Mouse (Mus musculus) adrenal gland, adult 18-20 months (tissue): ENCODE measurements around the gene Tenm4. TPM values are rescaled to one million over a fixed set of nuclear protein-coding genes. Genes with fewer than 3 reads are reported as not detected.

Experiments used
- DNase-seq, 2 experiments: peaks; one replicate each; pipeline ENCODE4 v3.0.0; 2021 to 2022; ENCODE audit warnings: low spot score in 2 of 2
- total RNA-seq, 2 experiments: library from RNA; stranded (reverse); gene quantifications; 1 replicate in 1 of 2; 2 replicates in 1 of 2; pipeline ENCODE4 v1.2.3; 2021

Tenm4 gene
- total RNA-seq, 2 experiments from 2014 or later, result 11.8 to 27.2 TPM

DNA sequence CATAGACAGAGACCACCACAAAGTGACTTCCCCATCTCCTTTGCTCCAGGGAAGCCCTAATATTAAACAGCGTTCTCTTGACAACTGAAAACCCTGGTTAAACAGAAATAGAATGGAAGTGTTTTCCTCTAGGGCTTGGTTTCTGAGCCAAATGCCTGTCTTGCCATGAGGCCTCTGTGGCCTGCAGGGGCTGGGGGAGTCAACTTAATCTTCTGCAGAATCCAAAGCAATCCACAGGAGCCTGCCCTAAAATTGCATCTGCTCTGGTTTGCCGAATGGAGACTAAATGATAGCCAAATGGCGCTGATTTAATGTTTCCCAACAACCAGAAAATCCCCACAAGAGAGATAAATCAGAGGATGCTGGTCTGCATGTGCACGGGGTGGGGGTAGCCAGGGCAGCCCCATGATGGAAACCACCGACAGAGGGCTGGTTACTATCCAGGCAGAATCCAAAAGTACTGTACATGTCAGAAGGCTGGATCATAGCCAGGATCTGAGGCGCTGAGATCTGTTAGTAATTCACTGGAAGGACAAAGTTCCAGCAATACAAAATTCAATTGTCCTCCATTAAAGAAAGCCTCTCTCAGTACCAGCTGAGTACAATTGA, 663.7 kb downstream of the Tenm4 start:
- DNase-seq, result peak in 1 of 2 experiments; percentile 42

DNA sequence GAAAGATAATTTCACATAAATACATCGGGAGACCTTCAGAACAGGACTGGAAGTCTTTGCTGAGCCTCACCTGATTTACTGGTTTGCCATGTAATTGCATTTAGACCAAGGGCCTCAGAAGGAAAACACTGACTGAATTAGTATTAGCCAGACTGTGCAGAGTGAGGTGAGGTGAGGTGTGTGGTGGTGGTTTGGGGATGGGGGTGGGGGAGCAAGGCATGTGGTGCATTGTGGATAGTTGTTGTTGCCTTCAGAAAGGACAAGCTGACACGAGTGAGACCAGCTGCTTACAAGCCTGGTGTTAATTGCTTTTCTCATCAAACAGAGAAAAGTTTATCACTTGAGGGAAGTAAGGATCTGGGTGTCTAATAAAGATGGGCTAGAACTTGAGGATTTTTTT, 664.3 kb downstream of the Tenm4 start:
- no peak for DNase-seq

DNA sequence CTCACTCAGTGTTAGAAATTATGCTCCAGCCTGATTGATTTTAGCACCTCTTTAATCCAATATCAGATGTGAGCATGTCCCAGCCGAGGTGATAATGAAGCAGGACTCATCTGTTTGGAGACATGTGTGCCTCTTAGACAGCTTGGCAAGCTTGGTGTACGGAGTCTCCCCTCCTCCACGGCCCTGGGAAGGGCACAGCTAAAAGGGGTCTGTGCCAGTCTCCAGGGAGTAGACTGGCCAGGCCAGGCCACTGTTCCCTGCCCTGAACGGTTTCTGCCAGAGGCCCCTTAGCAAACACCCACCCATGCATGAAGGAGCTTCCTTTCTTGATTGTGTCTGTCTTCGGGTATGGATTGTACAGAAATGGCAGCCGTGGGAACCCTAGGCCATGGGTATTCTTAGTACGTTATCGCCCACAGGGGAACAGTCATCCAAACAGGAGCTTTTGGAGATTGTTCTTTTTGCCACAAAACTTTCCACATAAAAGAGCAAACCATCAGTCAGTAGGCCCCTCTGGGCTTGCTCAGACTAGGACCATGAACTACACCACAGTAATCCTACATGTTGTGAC, 667.3 kb downstream of the Tenm4 start:
- DNase-seq, result no peak

DNA sequence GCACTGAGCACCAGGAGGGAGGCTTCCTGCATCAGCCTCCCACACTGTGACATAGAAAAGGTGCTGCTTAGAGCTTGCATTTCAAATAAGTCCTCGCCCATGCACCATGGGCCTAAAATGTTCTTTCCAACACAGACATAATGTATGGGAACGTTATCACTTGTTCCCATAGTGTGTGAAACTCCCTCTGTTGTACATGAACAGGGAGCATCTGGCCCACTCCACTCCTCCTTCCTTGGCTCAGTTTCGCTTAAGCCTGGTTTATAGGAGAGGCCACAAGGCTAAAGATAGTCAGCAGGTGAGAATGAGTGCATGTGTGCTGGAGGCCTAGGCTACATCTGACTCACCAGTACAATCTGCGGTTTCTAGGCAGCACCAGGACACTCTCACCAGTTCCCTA, 667.9 kb downstream of the Tenm4 start:
- no peak for DNase-seq

DNA sequence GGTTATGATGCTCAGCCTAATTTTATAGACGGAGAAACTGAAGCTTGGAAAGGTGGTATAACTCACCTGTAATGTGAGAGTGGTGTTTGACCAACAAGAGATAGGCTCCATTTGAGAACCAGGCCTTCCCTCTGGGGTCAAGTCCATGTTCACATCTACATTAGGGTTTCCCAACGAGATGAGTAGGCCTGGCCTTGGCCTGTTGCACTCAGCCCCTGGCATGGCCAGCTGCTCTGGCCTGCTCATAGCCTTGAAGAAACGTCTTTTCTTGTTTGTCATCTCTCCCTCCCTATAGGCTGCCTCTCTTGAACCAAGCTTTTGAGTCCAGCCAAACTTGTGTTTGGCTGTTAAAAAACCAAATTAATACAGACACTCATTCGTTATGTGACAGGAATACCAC, 668.5 kb downstream of the Tenm4 start:
- DNase-seq, result peak in 1 of 2 experiments; percentile 20

DNA sequence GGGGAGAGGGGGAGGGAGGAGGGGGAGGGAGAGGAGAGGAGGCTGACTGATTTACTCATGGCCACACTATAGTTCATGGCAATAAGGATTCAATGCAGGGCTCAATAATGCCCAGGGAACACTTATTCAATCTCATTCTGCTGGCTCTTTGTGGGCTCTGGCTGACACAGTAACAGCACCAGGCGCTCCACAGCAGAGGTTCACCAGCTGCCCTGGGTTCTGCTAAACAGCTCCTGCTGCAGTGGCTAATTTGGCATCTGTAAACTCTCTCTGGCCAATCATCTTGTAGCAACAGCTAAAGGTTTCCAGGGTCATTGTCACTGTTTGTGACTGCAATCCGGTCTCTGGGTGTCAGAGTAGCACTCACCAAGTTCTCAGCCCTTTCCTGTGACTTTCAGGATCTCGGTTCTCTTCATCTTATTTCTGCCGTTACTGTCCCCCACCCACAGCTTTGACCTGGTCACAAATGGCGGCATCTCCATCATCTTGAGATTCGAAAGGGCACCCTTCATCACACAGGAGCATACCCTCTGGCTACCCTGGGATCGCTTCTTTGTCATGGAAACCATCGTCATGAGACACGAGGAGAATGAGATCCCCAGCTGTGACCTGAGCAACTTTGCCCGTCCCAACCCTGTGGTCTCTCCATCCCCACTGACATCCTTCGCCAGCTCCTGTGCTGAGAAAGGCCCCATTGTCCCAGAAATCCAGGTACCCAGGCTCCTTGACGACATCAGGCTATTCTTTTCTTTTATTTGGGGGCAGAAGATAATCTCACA, 671.6 kb downstream of the Tenm4 start:
- DNase-seq, result no peak

DNA sequence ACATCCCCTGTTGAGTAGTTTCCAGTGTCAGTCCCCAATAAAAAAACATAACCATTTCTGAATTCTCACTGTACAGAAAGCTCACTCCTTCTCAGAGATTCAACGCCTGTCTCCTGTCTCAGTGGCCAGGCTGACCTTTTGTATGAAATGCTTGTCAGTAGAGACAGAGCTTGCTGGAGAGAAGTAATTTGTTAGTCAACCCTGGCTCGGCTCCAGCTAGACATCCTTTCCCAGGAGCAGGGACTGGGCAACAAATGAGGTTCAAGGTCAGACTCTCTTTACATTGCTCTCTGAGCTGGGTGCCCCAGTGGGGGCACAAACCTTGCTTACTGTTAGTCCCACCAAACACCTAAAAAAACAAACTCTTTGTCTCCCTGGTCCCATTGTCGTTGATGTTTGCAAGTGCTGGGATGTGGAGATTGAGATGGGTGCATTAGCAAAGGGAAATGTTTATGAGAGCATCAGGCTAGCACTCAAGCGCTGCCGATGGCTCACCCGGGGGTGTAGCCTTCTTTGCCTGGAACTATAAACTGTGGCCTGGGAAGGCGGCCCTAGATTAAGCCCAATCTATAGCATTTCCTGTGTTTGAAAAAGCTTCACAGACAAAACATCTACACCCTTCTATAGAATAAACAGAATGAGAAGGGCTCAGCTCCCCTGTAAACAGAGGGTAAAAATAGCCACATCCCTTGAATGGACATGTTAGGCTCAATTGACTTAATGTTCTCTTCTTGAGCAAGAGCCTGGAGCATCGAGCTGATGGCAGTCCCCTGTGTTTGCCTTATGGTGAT, 673.3 kb downstream of the Tenm4 start:
- DNase-seq, result peak; percentile 29 to 35

DNA sequence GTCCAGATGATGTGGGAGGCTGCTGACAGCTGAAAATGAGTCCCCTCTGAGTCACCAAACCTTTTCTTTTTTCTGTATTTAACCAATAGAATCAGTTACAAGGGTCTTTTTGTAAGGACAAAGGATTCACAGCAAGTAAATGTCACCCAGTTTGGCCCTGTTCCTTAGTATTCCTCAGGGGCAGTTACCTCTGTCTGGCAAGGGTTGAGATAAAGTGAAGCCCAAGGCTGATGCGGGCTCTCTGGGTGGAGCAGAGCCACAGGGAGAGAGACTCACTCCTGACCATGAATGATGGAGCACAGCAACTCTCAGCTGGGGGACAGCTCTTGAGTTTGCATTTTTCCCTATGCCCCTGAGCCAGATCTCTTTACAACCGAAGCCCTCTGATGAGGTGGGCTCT, 681.7 kb downstream of the Tenm4 start:
- DNase-seq, result peak in 1 of 2 experiments; percentile 14

DNA sequence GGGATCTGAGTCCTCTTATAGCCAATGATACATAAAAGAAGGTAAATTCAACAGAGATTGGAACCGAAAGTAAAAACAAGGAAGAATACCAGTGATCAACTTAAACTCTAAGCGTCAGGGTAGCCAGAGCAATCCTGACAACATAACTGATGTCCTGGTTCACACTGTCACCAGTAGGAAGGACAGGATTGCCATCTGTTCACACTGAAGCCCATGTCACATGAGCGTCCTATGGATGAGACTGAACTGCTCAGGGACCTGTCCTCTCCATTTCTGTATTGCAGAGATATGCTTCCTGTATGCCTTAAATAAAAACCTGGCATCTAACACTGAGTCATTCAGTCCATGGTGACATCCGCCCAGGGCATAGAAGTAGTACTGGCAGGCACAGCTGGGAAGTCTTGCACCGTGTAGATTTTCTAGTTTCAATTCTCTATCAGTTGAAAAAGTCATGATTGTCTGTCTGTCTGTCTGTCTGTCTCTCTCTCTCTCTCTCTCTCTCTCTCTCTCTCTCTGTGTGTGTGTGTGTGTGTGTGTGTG, 684.9 kb downstream of the Tenm4 start:
- no peak for DNase-seq

DNA sequence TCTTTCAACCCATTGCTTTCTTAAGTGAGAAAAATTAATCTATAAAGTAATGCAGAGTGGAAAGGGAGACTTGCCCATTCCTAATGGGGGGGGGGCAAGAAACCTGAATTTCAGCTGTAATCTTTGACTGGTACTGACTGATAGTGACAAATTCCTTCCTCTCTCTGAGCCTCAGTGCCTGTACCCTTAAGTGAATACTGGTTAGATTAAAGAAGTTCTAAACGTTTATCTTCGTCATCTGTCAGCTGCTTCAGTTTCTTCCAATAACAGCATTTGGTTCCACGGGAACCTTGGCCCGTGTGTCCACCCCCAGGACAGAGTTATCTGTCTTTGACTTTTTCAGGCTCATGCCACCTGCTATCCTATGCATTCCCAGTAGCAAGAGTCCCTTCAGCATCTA, 685.5 kb downstream of the Tenm4 start:
- DNase-seq, result no peak

DNA sequence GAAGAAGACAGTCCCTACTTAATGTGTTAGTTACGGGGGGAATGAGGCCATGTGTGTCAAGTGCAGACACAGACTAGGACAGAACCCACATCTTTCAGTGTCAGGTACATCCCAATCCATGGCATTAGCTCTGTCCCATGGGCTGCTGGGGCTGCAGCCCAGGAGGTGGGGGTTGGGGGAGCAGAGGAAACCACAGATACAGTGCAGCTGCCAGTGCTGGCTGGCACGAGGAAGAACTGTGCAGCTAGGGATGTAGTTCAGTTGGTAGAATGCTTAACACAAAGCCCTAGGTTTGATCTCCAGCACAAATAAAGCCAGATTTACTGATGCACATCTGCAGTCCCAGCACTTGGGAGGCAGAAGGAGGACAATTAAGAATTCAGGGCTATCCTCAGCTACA, 688.0 kb downstream of the Tenm4 start:
- no peak for DNase-seq

DNA sequence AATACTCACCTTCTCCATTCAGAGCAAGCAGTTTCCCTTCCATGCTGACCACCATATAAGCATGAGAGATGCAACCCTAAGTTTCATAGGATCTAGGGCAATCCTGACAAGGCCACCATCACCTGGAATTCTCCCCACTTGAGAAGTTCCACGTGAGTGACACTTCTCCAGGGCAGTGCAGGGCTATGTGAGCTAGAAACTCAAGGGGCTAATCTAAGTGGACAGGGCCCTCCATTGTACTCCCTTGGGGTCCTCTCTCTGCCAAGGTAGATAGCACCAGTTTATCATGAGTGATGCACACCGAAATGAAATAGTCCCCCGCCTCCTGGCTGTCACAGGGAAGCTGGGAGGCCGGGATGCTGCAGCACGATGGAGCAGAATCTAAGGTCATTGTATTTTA, 688.6 kb downstream of the Tenm4 start:
- DNase-seq, result no peak

DNA sequence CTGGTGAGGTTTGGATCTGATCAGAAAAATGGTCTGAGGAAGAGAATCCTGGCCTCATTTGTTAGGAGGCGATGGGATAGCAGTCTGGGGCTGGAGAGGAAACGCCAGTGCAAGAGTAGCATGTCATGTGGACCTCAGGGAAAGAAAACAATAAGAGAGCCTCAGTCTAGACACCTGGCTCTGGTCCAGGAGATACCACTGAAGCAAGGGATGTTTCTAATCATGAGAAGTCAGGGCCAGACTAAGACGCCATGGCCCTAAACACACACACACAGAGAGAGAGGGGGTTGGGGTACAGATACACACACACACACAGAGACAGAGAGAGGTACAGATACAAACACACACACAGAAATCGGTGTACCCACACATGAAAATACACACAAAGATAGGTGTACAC, 689.6 kb downstream of the Tenm4 start:
- no peak for DNase-seq

DNA sequence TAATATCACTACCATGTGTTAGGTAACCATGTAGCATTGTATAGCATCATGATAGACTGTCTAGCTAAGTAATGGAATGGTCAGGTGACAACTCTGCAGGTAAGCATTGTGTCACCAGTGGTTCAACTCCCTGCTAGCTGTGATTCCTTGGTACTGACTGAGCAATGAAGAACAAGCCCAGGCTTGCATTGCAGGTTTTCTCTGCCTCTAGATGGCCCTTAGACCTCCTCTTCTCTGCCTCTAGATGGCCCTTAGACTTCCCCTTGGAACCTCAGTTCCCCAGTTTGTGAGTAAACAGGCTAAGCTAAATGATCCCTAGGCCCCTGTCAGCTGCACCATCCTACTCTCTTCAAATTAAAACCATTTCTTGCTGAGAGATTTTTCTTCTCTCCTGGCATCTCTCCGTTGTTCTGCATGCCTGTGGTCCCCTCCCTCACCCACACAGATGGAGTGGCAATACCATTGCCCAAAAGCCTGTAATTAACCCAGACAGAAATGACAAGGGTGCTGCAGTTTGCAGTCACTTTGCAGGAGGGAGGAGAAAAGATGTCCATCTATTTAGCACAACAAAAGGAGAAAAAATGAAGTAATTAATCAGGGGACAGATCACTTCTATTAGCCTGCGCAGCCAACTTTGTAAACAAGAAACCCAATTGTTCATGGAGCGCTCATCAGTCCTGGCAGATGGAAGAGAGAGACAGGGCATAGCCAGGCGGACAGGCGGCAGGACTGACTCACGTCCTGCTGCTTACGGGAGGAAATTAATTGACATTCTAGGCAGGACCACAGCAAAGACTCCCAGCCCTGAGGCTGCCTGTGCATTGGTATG, 694.1 kb downstream of the Tenm4 start:
- DNase-seq, result no peak

DNA sequence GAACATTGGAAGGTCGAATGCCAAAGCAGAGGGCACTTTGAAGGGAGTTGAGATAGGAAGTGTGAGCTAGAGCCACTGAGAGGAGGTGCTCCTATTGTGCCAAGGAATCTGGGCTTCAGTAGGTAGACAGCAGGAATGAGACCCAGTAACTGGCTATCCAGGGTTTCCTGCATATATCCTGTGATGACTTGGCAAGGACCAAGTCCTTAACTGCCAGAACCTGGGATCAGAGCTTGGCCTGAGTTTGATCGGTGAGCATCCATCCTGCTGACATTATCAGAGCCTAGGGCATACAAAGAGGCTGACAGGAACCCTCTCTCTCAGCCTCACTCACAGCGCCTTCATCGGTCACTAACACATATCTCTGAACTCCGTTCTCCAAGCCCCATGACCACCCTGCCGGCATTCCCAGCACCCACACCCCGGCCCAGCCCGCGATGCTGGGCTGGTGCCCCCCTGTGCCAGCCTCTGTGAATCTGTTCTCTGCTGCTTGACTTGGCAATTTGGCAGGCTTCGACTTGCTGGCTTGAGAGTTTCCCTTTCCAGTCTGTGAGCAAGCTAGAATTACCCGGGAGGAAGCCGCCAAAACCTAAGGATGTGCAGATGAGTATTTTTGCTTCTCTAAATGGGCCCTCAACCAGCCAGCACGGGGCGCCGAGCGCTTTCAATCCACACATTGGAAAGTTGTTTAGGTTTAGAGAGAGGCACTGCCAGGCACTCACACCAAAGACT, 698.2 kb downstream of the Tenm4 start:
- no peak for DNase-seq

DNA sequence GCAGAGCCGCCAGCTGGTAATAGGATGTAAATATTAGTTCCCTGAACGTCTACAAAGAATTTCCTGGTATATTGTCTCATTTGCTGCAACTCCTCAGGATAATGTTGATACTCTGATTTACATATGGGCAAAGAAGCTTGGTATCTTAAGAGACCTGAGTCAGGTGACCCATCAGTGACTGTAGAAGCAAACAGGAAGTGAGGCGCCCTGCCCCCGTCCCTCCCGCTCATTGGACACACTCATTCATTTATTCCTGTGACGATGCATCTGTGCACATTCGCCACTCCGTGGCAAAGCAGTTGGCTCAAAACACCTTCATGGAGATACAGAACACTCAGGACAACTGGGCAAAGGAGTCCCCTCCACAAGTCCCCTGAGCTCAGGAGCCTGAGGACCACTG, 699.4 kb downstream of the Tenm4 start:
- no peak for DNase-seq

DNA sequence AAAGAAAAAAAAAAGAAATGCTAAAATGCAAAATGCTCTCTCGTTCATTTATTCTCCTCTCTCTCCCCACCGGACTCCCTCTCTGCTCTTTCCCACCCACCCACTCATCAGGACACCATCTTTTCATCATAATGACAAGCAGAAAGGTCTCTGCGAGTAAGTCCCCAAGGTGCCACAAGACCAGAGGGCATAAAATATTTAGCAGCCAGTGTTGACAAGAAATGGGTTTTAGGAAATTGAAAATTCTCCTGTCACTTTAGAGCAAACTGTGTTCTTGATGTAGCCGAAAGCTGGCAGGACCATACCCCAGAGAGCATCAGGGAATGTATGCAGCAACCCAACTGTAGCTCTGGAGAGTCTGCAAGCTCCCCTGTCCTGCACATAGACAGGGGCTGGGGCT, 700.0 kb downstream of the Tenm4 start:
- DNase-seq, result no peak

DNA sequence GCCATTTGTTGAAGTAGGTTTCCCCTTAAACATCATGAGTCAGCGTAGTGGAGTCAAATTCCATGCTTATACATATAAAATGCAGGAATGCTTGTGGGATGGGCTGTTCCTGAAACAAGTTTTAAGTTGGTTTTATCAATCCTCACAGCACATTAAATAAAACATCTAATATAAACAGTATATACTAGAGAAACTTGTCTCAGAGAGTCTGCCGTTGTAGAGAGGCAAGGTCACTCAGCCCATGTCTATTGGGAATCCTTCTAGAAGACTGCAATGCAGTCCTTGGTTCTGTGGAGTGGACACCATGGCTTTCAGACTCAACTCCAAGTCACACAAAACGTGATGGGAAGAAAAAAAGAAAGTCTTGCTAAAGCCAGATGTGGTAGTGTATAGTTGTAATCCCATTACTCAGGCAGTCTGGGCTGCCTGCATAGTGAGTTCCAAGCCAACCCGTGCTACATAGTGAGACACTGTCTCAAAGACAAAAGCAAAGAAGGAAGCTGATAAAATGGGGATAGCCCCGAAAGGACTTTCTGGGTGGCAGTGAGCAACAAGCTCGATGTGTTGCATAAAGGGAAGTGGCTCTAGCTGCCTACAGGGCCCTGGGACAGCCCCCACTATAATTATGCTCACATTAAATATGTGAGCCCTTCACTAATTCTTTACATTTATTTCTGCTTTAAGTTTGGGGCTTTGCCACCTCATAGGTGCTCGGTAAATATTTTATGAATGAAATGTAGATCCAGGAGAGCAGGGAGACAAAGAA, 707.6 kb downstream of the Tenm4 start:
- no peak for DNase-seq

DNA sequence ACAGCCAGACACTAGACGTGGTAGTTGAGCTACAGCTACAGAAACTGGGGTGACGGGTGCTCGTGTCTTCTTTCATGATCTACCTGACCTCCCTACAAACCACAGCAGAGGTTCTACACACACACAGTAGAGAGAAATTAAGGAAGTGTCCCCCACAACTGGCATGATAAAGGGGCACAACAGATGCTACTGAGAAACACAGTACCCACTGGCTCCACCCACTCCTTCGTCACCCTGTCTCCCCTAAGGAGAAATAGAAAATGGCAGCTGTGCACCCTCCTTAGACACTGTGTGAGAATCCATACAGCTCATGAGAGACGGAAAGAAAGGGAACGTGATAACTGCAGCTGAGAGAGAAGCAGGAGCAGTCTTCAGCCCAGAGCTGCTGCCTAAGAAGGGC, 708.5 kb downstream of the Tenm4 start:
- DNase-seq, result no peak
